Mouse (Mus musculus): Measurements from ENCODE around the gene Tmem184a. TPM values are rescaled to one million over a fixed set of nuclear protein-coding genes. Genes with fewer than 3 reads are reported as not detected.
A peak's percentile ranks its signal among the peaks of the same experiment; 100 is the strongest.

Gene Tmem184a
- polyA plus RNA-seq, 1 experiment, result 7.2 TPM

GRCm38 (mm10) chr5:139781406-139781805, 38.3 kb downstream of the Tmem184a start:
- H3K27me3 ChIP-seq (ENCODE audit: control insufficient read depth, insufficient read depth, insufficient read length), result no peaks in the 10 kb centered on the region
- H3ac ChIP-seq (ENCODE audit: control insufficient read depth, insufficient read length), result no peak overlapping the region
- no peaks in the 10 kb centered on the region for H3K79me2 ChIP-seq (ENCODE audit: control insufficient read depth, insufficient read depth)
- no peaks in the 10 kb centered on the region for H3K36me3 ChIP-seq (ENCODE audit: control insufficient read depth, insufficient read depth)
- H3K4me2 ChIP-seq (ENCODE audit: low read depth), result no peak overlapping the region
- no peak overlapping the region for H3K4me3 ChIP-seq
- TF ChIP-seq TCF3 (IDR thresholded peaks at IDR 0.05; ENCODE audit: insufficient read length, low read depth), result no peak
- no peak for TF ChIP-seq CEBPB (IDR thresholded peaks at IDR 0.05; ENCODE audit: insufficient read depth, poor library complexity, severe bottlenecking)
- TF ChIP-seq USF1 (IDR thresholded peaks at IDR 0.05; ENCODE audit: low read depth), result no peak
- TF ChIP-seq MYOD1 (IDR thresholded peaks at IDR 0.05; ENCODE audit: control insufficient read depth in 1 of 3, insufficient read length in 2 of 3, low read depth in 2 of 3), result no peak
- TF ChIP-seq REST (IDR thresholded peaks at IDR 0.05; ENCODE audit: insufficient read depth, insufficient read length), result no peak
- no peak for TF ChIP-seq TCF12 (IDR thresholded peaks at IDR 0.05; ENCODE audit: insufficient read depth, poor library complexity, severe bottlenecking)
- TF ChIP-seq E2F4 (IDR thresholded peaks at IDR 0.05; ENCODE audit: insufficient read depth), result no peak

- Histone ChIP-seq H3K4me3 (no peak overlapping the region), H3K79me2 (ENCODE audit: control insufficient read depth, insufficient read depth) (peaks cover 10% of the 10 kb centered on the region), H3K36me3 (ENCODE audit: control insufficient read depth, insufficient read depth) (no peaks in the 10 kb centered on the region), H3ac (ENCODE audit: control insufficient read depth, insufficient read length) (no peak overlapping the region), H3K27me3 (ENCODE audit: control insufficient read depth, insufficient read depth, insufficient read length) (no peaks in the 10 kb centered on the region), H3K4me2 (ENCODE audit: low read depth) (no peak overlapping the region)
- TF ChIP-seq TCF12 (IDR thresholded peaks at IDR 0.05; ENCODE audit: insufficient read depth, poor library complexity, severe bottlenecking) (no peak), POLR2A (IDR thresholded peaks at IDR 0.05; ENCODE audit: insufficient read length, low read depth) (no peak), REST (IDR thresholded peaks at IDR 0.05; ENCODE audit: insufficient read depth, insufficient read length) (no peak), USF1 (IDR thresholded peaks at IDR 0.05; ENCODE audit: low read depth) (no peak), CEBPB (IDR thresholded peaks at IDR 0.05; ENCODE audit: insufficient read depth, poor library complexity, severe bottlenecking) (no peak), MYOD1 (IDR thresholded peaks at IDR 0.05; ENCODE audit: control insufficient read depth in 1 of 3, insufficient read length in 2 of 3, low read depth in 2 of 3) (peak in 2 of 3 experiments; percentile 85 to 97), MYOG (IDR thresholded peaks at IDR 0.05; ENCODE audit: control insufficient read depth in 1 of 3, insufficient read depth in 1 of 3, insufficient read length in 2 of 3, low read depth in 2 of 3) (peak in 2 of 3 experiments; percentile 84 to 90), POLR2AphosphoS2 (IDR thresholded peaks at IDR 0.05; ENCODE audit: insufficient read length, low read depth) (no peak), SRF (IDR thresholded peaks at IDR 0.05; ENCODE audit: control insufficient read depth, insufficient read length, low read depth) (no peak), TCF3 (IDR thresholded peaks at IDR 0.05; ENCODE audit: insufficient read length, low read depth) (peak; percentile 64)
Measured at GRCm38 (mm10) chr5:139776966-139777365, 42.8 kb downstream of the Tmem184a start.

DNA sequence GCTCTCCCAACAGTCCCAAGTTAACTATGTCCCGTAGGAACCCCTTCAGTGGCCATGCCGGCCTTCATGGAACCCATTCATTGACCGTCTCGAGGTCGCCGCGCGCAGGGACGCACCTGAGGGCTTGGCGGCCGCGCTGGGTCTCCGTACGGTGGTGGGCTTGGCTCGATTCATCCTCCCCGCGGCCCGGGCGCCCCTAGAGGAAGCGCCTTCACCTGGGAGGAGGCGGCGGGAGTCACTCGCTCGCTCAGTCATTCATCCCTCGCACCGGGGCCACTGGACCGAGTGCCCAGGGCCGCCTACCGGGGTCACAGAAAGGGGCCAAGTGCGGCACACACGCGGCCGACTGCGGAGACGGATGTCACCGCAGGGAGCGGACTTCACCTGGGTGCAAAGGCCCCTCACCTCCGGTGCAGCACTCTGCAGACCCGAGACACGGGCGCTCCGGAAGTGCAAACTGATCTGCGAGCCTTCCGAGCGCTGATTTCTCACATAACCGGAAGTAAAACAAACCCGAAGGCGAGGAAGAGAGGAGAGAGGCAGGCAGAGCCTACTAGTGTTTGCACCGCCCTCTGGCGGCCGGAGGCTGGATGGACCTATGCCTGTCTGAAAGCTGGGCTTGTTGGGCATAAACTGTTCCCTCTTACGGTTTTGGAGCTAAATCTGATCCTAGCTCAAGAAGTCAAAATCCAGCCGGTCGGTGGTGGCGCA, 44.3 kb downstream of the Tmem184a start, which contains the start of gene Ints1:
Gene Ints1 (minus strand): TSS at position 459 of the 711 bp plus-strand sequence.
- Histone ChIP-seq H3K79me2 (ENCODE audit: control insufficient read depth, insufficient read depth) (peaks cover 10% of the 10 kb centered on the region), H3K4me2 (ENCODE audit: low read depth) (peak within 1 kb of the TSS; percentile 79), H3K36me3 (ENCODE audit: control insufficient read depth, insufficient read depth) (no peaks in the 10 kb centered on the region), H3ac (ENCODE audit: control insufficient read depth, insufficient read length) (peak within 1 kb of the TSS; percentile 25), H3K27me3 (ENCODE audit: control insufficient read depth, insufficient read depth, insufficient read length) (no peaks in the 10 kb centered on the region), H3K4me3 (peak within 1 kb of the TSS; percentile 55)
- TF ChIP-seq SRF (IDR thresholded peaks at IDR 0.05; ENCODE audit: control insufficient read depth, insufficient read length, low read depth) (no peak), MYOD1 (IDR thresholded peaks at IDR 0.05; ENCODE audit: control insufficient read depth in 1 of 3, insufficient read length in 2 of 3, low read depth in 2 of 3) (no peak), REST (IDR thresholded peaks at IDR 0.05; ENCODE audit: insufficient read depth, insufficient read length) (no peak), POLR2A (IDR thresholded peaks at IDR 0.05; ENCODE audit: insufficient read length, low read depth) (peak; percentile 73), POLR2AphosphoS2 (IDR thresholded peaks at IDR 0.05; ENCODE audit: insufficient read length, low read depth) (peak; percentile 63), CEBPB (IDR thresholded peaks at IDR 0.05; ENCODE audit: insufficient read depth, poor library complexity, severe bottlenecking) (no peak), TCF3 (IDR thresholded peaks at IDR 0.05; ENCODE audit: insufficient read length, low read depth) (no peak), USF1 (IDR thresholded peaks at IDR 0.05; ENCODE audit: low read depth) (no peak), MYOG (IDR thresholded peaks at IDR 0.05; ENCODE audit: control insufficient read depth in 1 of 3, insufficient read depth in 1 of 3, insufficient read length in 2 of 3, low read depth in 2 of 3) (peak in 1 of 3 experiments; percentile 12), MAX (IDR thresholded peaks at IDR 0.05; ENCODE audit: low read depth) (no peak)

DNA sequence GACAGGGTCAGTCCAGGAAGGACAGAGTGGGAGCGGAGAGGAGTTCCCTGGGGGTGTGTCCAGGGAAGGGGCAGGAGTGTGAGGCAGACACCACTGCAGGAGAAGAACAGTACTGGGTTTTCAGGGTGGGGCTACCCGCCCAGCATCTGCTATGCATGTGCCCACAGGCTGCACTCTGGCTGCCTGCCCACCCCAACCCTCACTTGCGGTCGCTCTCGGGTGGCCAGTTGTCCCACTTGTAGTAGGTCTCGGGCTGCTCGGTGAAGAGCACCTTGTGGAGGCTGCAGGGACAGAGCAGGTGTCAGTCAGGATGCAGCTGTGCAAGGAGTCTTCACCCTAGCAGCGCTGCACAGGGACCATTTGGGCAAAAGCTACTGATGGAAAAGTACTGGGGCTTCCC, 51.5 kb downstream of the Tmem184a start:
- no peaks in the 10 kb centered on the region for H3K79me2 ChIP-seq (ENCODE audit: control insufficient read depth, insufficient read depth)
- no peak overlapping the region for H3K4me2 ChIP-seq (ENCODE audit: low read depth)
- H3K36me3 ChIP-seq (ENCODE audit: control insufficient read depth, insufficient read depth), result no peaks in the 10 kb centered on the region
- H3K4me3 ChIP-seq, result no peak overlapping the region
- TF ChIP-seq USF1 (IDR thresholded peaks at IDR 0.05; ENCODE audit: low read depth) (no peak), MYOG (IDR thresholded peaks at IDR 0.05; ENCODE audit: control insufficient read depth in 1 of 3, insufficient read depth in 1 of 3, insufficient read length in 2 of 3, low read depth in 2 of 3) (peak in 2 of 3 experiments; percentile 54 to 68), MYOD1 (IDR thresholded peaks at IDR 0.05; ENCODE audit: control insufficient read depth in 1 of 3, insufficient read length in 2 of 3, low read depth in 2 of 3) (peak in 1 of 3 experiments; percentile 40)
- no peaks in the 10 kb centered on the region for H3K27me3 ChIP-seq (ENCODE audit: control insufficient read depth, insufficient read depth, insufficient read length)
- no peak overlapping the region for H3ac ChIP-seq (ENCODE audit: control insufficient read depth, insufficient read length)

- Histone ChIP-seq H3K79me2 (ENCODE audit: control insufficient read depth, insufficient read depth) (no peaks in the 10 kb centered on the region), H3K4me3 (no peak overlapping the region), H3ac (ENCODE audit: control insufficient read depth, insufficient read length) (no peak overlapping the region), H3K36me3 (ENCODE audit: control insufficient read depth, insufficient read depth) (no peaks in the 10 kb centered on the region), H3K27me3 (ENCODE audit: control insufficient read depth, insufficient read depth, insufficient read length) (no peaks in the 10 kb centered on the region), H3K4me2 (ENCODE audit: low read depth) (no peak overlapping the region)
- TF ChIP-seq CEBPB (IDR thresholded peaks at IDR 0.05; ENCODE audit: insufficient read depth, poor library complexity, severe bottlenecking) (no peak), MYOG (IDR thresholded peaks at IDR 0.05; ENCODE audit: control insufficient read depth in 1 of 3, insufficient read depth in 1 of 3, insufficient read length in 2 of 3, low read depth in 2 of 3) (no peak), MYOD1 (IDR thresholded peaks at IDR 0.05; ENCODE audit: control insufficient read depth in 1 of 3, insufficient read length in 2 of 3, low read depth in 2 of 3) (no peak)
Measured at GRCm38 (mm10) chr5:139764296-139764695, 55.4 kb downstream of the Tmem184a start.

Data from myocyte (in vitro differentiated cells).